Mouse (Mus musculus) liver, embryonic 12.5 days (tissue): ENCODE measurements around the gene Mfsd4b5. TPM values are rescaled to one million over a fixed set of nuclear protein-coding genes. Genes with fewer than 3 reads are reported as not detected.

Source experiments
- ATAC-seq: fragments of 200-750 bp; cut with Nextera tagmentation; 2 replicates; pipeline ENCODE4 v1.8.0; 2017; ENCODE audit warnings: moderate number of reproducible peaks, mild to moderate bottlenecking, moderate library complexity
- H3K27ac ChIP-seq: fragments of 300-500 bp; sonication (generic); 2 replicates; pipeline ENCODE4 v1.5.1; 2016; ENCODE audit warnings: mild to moderate bottlenecking
- H3K27me3 ChIP-seq: fragments of 300-500 bp; sonication (generic); replicated peaks from 2 replicates; pipeline ENCODE4 v1.6.1; 2016; ENCODE audit warnings: mild to moderate bottlenecking, moderate library complexity
- H3K36me3 ChIP-seq: fragments of 300-500 bp; sonication (generic); 2 replicates; pipeline ENCODE4 v1.6.1; 2016; ENCODE audit warnings: mild to moderate bottlenecking, moderate library complexity
- H3K4me1 ChIP-seq: fragments of 300-500 bp; sonication (generic); 2 replicates; pipeline ENCODE4 v1.6.1; 2016
- H3K4me2 ChIP-seq: fragments of 300-500 bp; sonication (generic); 2 replicates; pipeline ENCODE4 v1.6.1; 2016; ENCODE audit warnings: mild to moderate bottlenecking, moderate library complexity
- H3K4me3 ChIP-seq: fragments of 300-500 bp; sonication (generic); 2 replicates; pipeline ENCODE4 v1.5.1; 2016; ENCODE audit warnings: mild to moderate bottlenecking, moderate library complexity
- H3K9ac ChIP-seq: fragments of 300-500 bp; sonication (generic); 2 replicates; pipeline ENCODE4 v1.6.1; 2016; ENCODE audit warnings: mild to moderate bottlenecking, moderate library complexity
- H3K9me3 ChIP-seq: fragments of 300-500 bp; sonication (generic); replicated peaks from 2 replicates; pipeline ENCODE4 v1.6.1; 2016; ENCODE audit warnings: mild to moderate bottlenecking, moderate library complexity
- WGBS: fragments of 180-500 bp; shearing (Covaris S2); methylation state at CpG from one replicate; pipeline ENCODE4 v1.1.7; 2016; ENCODE audit not compliant: insufficient replicate concordance; 5-methylcytosine and 5-hydroxymethylcytosine counted together
- polyA plus RNA-seq: library from polyadenylated mRNA; unstranded; fragments of >200 nt; fragmentation: Nextera tagmentation; extraction: Ambion mirVana; gene quantifications from 2 replicates; pipeline ENCODE4 v1.2.1, GENCODE M21; 2016

The Mfsd4b5 gene
- polyA plus RNA-seq, result 0.05 and 0.13 TPM in 2 replicates

- no peak within 1 kb of the TSS for H3K4me2 ChIP-seq
- no peaks in the 10 kb centered on the region for H3K36me3 ChIP-seq
- no peaks in the 10 kb centered on the region for H3K9me3 ChIP-seq
- H3K27me3 ChIP-seq, result peaks cover 3% of the 10 kb centered on the region; the same call in 1 of the 2 replicates
- no peak for ATAC-seq
- 80% methylated on average over 12 of the region's 12 CpGs for WGBS
- H3K4me3 ChIP-seq, result no peak within 1 kb of the TSS
- H3K4me1 ChIP-seq, result peaks cover 12% of the 10 kb centered on the region
- no peak within 1 kb of the TSS for H3K9ac ChIP-seq
- no peak within 1 kb of the TSS for H3K27ac ChIP-seq
Measured at GRCm38 (mm10) chr10:39986466-39986865, at the start of gene Mfsd4b5. TSS of gene Mfsd4b5 (minus strand) at chr10:39986646.

- Histone ChIP-seq H3K9ac (no peak overlapping the region), H3K9me3 (no peaks in the 10 kb centered on the region), H3K4me2 (no peak overlapping the region), H3K4me1 (no peaks in the 10 kb centered on the region), H3K4me3 (no peak overlapping the region), H3K27me3 (no peaks in the 10 kb centered on the region), H3K36me3 (peaks cover 66% of the 10 kb centered on the region), H3K27ac (no peak overlapping the region)
- WGBS, result 94% methylated on average over 6 of the region's 6 CpGs
- no peak for ATAC-seq
Measured at GRCm38 (mm10) chr10:40034956-40035355, 48.5 kb upstream of the Mfsd4b5 start.

DNA sequence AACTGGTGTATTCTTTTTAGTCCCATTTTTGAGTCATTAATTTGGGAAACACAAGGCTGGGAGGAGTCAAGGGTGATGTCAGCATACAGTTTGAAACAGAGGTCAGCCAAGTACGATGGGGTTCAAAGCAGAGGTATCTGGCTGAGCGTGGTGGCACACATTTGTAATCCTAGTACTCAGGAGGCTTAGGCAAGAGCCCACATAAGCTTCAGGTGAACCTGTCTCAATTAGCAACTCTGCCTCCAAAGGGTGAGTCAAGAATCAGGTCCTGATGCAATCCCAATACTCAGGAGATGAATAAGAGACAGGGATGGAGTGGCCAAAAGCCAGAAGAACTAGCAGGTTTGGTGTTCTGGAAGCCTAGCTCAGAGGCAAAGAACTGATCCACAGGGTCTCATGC, 46.5 kb upstream of the Mfsd4b5 start:
- Histone ChIP-seq H3K27ac (no peak overlapping the region), H3K9ac (no peak overlapping the region), H3K9me3 (no peaks in the 10 kb centered on the region), H3K4me1 (no peaks in the 10 kb centered on the region), H3K36me3 (peaks cover 49% of the 10 kb centered on the region), H3K4me2 (no peak overlapping the region), H3K4me3 (no peak overlapping the region), H3K27me3 (no peaks in the 10 kb centered on the region)
- no peak for ATAC-seq
- 89% methylated on average over 2 of the region's 2 CpGs for WGBS

- Histone ChIP-seq H3K27ac (no peak overlapping the region), H3K36me3 (peaks cover 28% of the 10 kb centered on the region), H3K9ac (no peak overlapping the region), H3K27me3 (peaks cover 5% of the 10 kb centered on the region; the same call in 1 of the 2 replicates), H3K9me3 (no peaks in the 10 kb centered on the region), H3K4me1 (no peaks in the 10 kb centered on the region), H3K4me2 (no peak overlapping the region), H3K4me3 (no peak overlapping the region)
- ATAC-seq, result no peak
- WGBS, result 77% methylated on average over 6 of the region's 6 CpGs
Measured at GRCm38 (mm10) chr10:40030716-40031115, 44.3 kb upstream of the Mfsd4b5 start.

DNA sequence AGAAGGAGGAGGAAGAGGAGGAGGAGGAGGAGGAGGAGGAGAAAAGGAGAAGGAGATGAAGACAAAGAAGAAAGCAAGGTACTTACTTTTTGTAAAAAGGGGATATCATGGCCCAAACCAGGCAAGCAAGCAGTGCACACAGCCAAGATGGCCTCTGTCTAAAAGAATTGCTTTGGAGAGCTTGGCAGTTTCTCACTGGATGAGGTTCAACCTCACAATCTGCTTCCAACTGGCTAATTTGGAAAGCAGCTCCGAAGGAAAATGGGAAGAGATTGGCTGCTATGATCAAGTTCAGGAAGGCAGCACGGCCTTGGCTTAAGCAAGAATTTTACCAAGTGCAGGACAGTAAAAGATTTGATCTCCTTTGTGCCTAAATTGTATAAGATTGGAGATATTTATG, 43.2 kb upstream of the Mfsd4b5 start:
- Histone ChIP-seq H3K36me3 (peaks cover 17% of the 10 kb centered on the region), H3K27me3 (peaks cover 15% of the 10 kb centered on the region), H3K9ac (no peak overlapping the region), H3K9me3 (no peaks in the 10 kb centered on the region), H3K4me1 (peaks cover 9% of the 10 kb centered on the region), H3K27ac (no peak overlapping the region), H3K4me3 (no peak overlapping the region), H3K4me2 (no peak overlapping the region)
- ATAC-seq, result no peak
- 67% methylated on average over 2 of the region's 2 CpGs for WGBS

DNA sequence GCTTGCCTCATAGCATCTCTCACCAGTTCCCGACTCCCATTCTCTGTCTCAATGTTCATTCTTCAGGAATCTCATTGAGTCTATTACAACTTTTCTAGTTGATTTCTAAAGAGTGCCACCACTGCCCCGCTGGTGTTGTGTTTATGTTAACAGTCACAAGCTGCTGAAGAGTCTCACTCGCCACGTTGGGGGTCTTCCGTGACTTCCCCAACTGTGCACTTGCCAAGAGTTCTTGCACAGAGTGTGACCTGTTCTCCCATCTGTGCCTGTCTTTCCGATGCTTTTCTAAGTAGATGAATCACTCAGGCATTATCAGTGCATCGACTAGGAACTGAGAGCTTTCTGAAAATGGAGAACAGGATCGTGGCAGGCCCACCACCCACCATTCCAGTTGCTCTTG, 41.6 kb upstream of the Mfsd4b5 start:
- Histone ChIP-seq H3K9ac (no peak overlapping the region), H3K4me2 (no peak overlapping the region), H3K4me1 (peaks cover 11% of the 10 kb centered on the region), H3K4me3 (no peak overlapping the region), H3K27me3 (peaks cover 30% of the 10 kb centered on the region), H3K9me3 (no peaks in the 10 kb centered on the region), H3K27ac (no peak overlapping the region), H3K36me3 (peaks cover 5% of the 10 kb centered on the region; the same call in 1 of the 2 replicates)
- no peak for ATAC-seq
- WGBS, result 75% methylated on average over 8 of the region's 8 CpGs

- Histone ChIP-seq H3K4me1 (peaks cover 11% of the 10 kb centered on the region), H3K36me3 (no peaks in the 10 kb centered on the region), H3K4me2 (no peak overlapping the region), H3K9me3 (no peaks in the 10 kb centered on the region), H3K9ac (no peak overlapping the region), H3K27ac (no peak overlapping the region), H3K4me3 (no peak overlapping the region), H3K27me3 (peaks cover 42% of the 10 kb centered on the region)
- ATAC-seq, result no peak
- 77% methylated on average over 5 of the region's 5 CpGs for WGBS
Measured at GRCm38 (mm10) chr10:40026546-40026945, 40.1 kb upstream of the Mfsd4b5 start.

DNA sequence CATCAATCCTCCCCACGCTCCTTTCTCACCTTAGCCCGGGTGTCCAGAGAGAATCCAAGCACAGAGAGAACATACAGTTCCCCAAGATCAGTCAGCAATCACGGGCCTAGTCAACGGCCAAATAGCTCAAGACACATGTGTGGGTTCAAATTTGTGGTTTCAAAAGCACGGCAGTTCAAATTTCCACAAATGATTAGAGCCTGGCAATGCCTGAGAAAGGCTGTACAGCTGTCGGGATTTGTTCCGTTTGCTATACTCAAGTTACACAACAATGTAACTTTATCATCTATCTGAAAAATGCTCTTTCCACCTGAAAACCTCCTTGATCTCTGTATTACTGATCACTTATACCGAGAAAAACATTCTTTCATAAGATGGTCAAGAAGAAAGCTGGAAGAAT, 39.1 kb upstream of the Mfsd4b5 start:
- Histone ChIP-seq H3K9ac (no peak overlapping the region), H3K27ac (no peak overlapping the region), H3K27me3 (peaks cover 52% of the 10 kb centered on the region), H3K4me2 (peak overlapping the region; percentile 88), H3K4me3 (peak overlapping the region; percentile 61), H3K4me1 (peaks cover 11% of the 10 kb centered on the region), H3K36me3 (no peaks in the 10 kb centered on the region), H3K9me3 (no peaks in the 10 kb centered on the region)
- no peak; the same call in 1 of the 2 replicates for ATAC-seq
- 61% methylated on average over 8 of the region's 8 CpGs for WGBS

GRCm38 (mm10) chr10:40024554-40025428, 38.3 kb upstream of the Mfsd4b5 start, which contains the start of gene Mfsd4b1:
TSS of gene Mfsd4b1 (minus strand) at chr10:40025268.
- Histone ChIP-seq H3K4me1 (peaks cover 11% of the 10 kb centered on the region), H3K36me3 (no peaks in the 10 kb centered on the region), H3K9me3 (no peaks in the 10 kb centered on the region), H3K4me3 (peak within 1 kb of the TSS; percentile 61), H3K27ac (peak within 1 kb of the TSS; percentile 62), H3K9ac (peak within 1 kb of the TSS; percentile 56), H3K4me2 (peak within 1 kb of the TSS; percentile 88), H3K27me3 (peaks cover 60% of the 10 kb centered on the region)
- 1% methylated on average over 46 of the region's 46 CpGs for WGBS
- peak; percentile 76 for ATAC-seq

GRCm38 (mm10) chr10:40020401-40020800, 34.0 kb upstream of the Mfsd4b5 start:
- no peaks in the 10 kb centered on the region for H3K9me3 ChIP-seq
- no peak overlapping the region for H3K4me2 ChIP-seq
- H3K36me3 ChIP-seq, result no peaks in the 10 kb centered on the region
- H3K27ac ChIP-seq, result no peak overlapping the region
- H3K4me1 ChIP-seq, result peaks cover 10% of the 10 kb centered on the region
- 62% methylated on average over 2 of the region's 2 CpGs for WGBS
- no peak for ATAC-seq
- H3K9ac ChIP-seq, result no peak overlapping the region
- H3K27me3 ChIP-seq, result peaks cover 58% of the 10 kb centered on the region
- no peak overlapping the region for H3K4me3 ChIP-seq

DNA sequence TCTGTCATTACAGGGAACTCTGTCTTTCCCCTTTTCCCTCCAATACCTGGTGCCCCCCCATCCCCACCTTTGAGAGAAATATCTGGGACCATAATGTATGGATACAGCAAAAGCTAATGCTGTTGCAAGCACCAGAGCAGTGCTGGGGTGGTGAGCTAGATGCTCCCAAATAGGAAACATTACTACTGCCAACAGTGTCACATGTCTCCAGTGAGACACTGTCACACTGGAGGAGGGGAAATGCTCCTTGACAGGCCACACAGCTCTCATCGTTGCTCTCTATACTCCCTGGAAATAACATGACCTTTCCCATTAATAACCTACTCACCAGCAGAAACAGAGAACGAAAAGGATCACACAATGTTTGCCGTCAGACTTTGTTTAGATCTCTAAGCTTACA, 33.0 kb upstream of the Mfsd4b5 start:
- no peak overlapping the region for H3K27ac ChIP-seq
- H3K9me3 ChIP-seq, result no peaks in the 10 kb centered on the region
- 53% methylated on average over 3 of the region's 3 CpGs for WGBS
- ATAC-seq, result no peak
- H3K4me3 ChIP-seq, result no peak overlapping the region
- H3K9ac ChIP-seq, result no peak overlapping the region
- H3K36me3 ChIP-seq, result no peaks in the 10 kb centered on the region
- peaks cover under 1% of the 10 kb centered on the region; the same call in 1 of the 2 replicates for H3K4me1 ChIP-seq
- H3K27me3 ChIP-seq, result peaks cover 48% of the 10 kb centered on the region
- H3K4me2 ChIP-seq, result no peak overlapping the region

DNA sequence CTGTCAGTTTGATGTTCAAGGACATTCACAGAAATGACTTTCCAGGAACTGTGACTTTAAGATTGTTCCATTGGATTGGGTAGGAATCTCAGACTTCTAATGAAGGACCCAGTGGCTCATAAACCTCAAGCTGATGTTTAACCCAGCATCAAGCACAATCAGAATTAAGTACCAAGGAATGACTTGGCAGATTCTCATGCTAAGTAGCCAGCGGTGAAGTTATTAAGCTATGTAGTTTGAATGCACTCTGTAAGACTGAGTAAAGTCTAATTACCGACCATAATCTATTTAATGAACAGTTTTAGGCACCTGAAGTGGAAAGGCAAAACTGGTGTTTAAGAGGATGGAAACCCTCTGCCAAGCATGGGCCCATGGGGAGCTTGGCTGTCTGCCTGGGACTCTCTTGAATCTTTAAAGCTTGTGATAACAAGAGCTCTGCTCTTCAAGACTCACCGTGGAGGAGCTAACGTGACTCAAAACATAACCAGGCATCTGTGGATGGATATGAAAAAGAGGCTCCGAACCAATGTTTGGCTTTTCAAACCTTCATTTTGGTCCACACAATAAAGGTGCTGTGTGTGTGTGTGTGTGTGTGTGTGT, 31.9 kb upstream of the Mfsd4b5 start:
- Histone ChIP-seq H3K27ac (no peak overlapping the region), H3K9ac (no peak overlapping the region), H3K27me3 (peaks cover 38% of the 10 kb centered on the region), H3K4me2 (no peak overlapping the region), H3K36me3 (no peaks in the 10 kb centered on the region), H3K9me3 (no peaks in the 10 kb centered on the region), H3K4me1 (no peaks in the 10 kb centered on the region), H3K4me3 (no peak overlapping the region)
- WGBS, result 74% methylated on average over 5 of the region's 5 CpGs
- no peak for ATAC-seq
